Mouse (Mus musculus): Measurements from ENCODE around the gene Dhx30. TPM values are rescaled to one million over a fixed set of nuclear protein-coding genes. Genes with fewer than 3 reads are reported as not detected.
"Not testable (repeated sequence)": the region's sequence is repeated elsewhere in the genome, so short reads cannot be mapped to it uniquely, and the experiment has no call there.

Dhx30 gene
- polyA plus RNA-seq, 1 experiment from 2014 or later: 163 TPM

DNA sequence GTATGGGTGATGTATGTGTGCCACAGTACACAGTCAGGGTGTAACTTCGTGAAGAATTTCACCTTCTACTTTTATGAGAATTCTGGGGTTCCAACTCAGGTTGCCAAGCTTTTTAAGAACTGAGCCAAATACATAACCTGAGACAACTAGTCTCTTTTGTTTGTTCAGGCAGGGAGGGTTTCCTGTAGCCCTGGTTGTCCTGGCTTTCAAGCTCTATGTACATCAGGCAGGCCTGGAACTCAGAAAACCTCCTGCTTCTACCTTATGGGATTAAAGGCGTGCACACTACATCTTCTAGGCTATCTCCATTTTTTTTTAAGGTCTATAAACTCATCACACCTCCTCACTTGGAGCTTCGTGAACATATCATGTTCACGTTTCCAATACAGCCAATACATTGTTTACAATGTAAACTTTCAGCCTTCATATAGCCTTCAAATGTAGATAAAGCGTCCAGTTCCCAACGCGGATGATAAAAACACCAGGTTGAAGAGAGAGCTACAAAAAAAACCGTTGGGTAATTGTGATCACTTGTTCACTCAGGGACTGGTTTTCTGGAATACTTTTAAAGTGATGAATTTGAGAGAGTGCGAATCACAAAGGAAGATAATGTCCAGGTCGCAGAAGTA, 13.4 kb upstream of the Dhx30 start:
- Histone ChIP-seq H3K27ac (replicated peaks) (peak overlapping the region; percentile 94), H3K27me3 (replicated peaks) (no peaks in the 10 kb centered on the region), H3K4me1 (peaks cover 33% of the 10 kb centered on the region), H3K4me3 (replicated peaks) (peak overlapping the region; percentile 96), H3K4me2 (peak overlapping the region; percentile 63), H3K9me3 (replicated peaks) (no peaks in the 10 kb centered on the region), H3K9ac (replicated peaks) (peak overlapping the region; percentile 63), H3K36me3 (peaks cover 3% of the 10 kb centered on the region; the same call in 1 of the 2 replicates)
- 26% methylated on average over 10 of the region's 10 CpGs for WGBS
- ATAC-seq (ENCODE audit: low FRiP score): no peak

DNA sequence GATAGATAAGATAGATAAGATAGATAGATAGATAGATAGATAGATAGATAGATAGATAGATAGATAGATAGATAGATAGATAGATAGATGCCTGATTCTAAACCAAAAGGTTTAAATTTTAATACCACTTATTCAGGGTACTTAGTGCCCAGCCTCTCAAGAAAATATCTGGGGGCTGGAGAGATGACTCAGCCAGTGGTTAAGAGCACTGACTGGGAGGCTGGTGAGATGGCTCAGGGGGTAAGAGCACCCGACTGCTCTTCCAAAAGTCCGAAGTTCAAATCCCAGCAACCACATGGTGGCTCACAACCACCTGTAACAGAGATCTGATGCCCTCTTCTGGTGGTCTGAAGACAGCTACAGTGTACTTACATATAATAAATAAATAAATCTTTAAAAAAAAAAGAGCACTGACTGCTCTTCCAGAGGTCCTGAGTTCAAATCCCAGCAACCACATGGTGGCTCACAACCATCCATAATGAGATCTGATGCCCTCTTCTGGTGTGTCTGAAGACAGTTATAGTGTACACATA, 6.4 kb upstream of the Dhx30 start:
- not testable (repeated sequence) for H3K36me3 ChIP-seq; H3K27ac ChIP-seq (replicated peaks); H3K27me3 ChIP-seq (replicated peaks); H3K9ac ChIP-seq (replicated peaks); H3K9me3 ChIP-seq (replicated peaks); ATAC-seq (ENCODE audit: low FRiP score); H3K4me3 ChIP-seq (replicated peaks); H3K4me2 ChIP-seq; H3K4me1 ChIP-seq
- 58% methylated on average over 2 of the region's 2 CpGs for WGBS

DNA sequence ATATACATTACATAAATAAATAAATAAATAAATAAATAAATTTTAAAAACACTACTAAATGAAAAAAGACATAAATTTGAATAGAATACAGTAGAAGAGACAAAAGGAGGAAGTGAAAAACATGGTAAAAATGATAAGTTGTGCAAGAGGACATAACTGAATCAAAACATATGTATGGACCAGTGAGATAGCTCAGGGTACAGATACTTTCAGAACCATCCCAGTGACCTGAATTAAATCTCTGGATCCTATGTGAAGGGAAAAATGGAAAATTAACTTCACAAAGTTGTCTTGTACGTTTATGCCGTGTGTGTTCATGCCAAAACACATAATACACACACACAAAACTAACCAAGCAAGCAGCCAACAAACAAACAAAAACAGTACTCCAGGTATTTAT, 5.7 kb upstream of the Dhx30 start:
- Histone ChIP-seq H3K4me3 (replicated peaks) (no peak overlapping the region), H3K27ac (replicated peaks) (no peak overlapping the region), H3K9ac (replicated peaks) (no peak overlapping the region), H3K27me3 (replicated peaks) (no peaks in the 10 kb centered on the region), H3K9me3 (replicated peaks) (no peaks in the 10 kb centered on the region), H3K4me2 (no peak overlapping the region), H3K4me1 (peaks cover 10% of the 10 kb centered on the region), H3K36me3 (no peaks in the 10 kb centered on the region)
- WGBS: 88% methylated on average over 2 of the region's 2 CpGs
- no peak for ATAC-seq (ENCODE audit: low FRiP score)

DNA sequence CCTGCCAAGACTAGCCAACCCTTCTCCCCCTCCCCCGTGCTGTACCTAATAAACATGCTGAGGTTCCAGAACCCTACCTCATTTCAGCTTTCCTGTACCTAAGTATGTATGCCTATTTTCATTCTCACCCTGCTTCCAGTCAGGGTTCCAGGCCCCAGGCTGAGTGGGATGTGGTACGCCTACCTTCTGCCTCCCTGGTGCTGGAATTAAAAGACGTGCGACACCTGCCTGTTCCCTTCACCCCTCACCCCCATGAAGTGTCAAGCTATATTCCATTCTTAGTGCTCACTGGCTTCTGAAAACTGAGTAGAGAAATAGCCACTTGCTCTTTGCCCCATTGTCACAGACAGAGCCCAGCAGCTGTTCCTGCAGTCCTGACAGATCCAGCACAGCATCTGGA, 3.8 kb upstream of the Dhx30 start:
- no peak for ATAC-seq (ENCODE audit: low FRiP score)
- Histone ChIP-seq H3K9me3 (replicated peaks) (no peaks in the 10 kb centered on the region), H3K27me3 (replicated peaks) (no peaks in the 10 kb centered on the region), H3K4me3 (replicated peaks) (no peak overlapping the region), H3K9ac (replicated peaks) (no peak overlapping the region), H3K4me1 (peaks cover 15% of the 10 kb centered on the region), H3K36me3 (no peaks in the 10 kb centered on the region), H3K27ac (replicated peaks) (no peak overlapping the region), H3K4me2 (no peak overlapping the region)
- WGBS: 80% methylated on average over 4 of the region's 4 CpGs

DNA sequence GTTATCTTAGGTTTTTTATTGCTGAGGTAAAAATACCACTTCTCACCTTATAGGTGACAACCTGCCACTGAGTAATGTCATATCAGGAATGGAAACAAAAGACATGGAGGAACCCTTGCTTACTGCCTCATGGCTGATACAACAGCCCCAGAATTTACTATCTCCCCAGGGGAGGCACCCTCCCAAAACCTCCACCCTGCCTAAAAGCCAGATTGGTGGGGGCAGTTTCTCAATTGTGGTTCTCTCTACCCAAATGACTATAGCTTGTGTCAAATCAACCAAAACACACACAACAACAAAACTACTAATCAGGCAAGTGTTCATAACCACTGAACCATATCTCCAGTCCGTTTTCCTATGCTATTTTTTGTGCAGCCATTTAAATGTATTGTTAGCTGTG, 619 bp upstream of the Dhx30 start:
- Histone ChIP-seq H3K9ac (replicated peaks) (peak overlapping the region; percentile 86), H3K36me3 (peaks cover 8% of the 10 kb centered on the region; the same call in 1 of the 2 replicates), H3K27me3 (replicated peaks) (no peaks in the 10 kb centered on the region), H3K27ac (replicated peaks) (peak overlapping the region; percentile 97), H3K9me3 (replicated peaks) (no peaks in the 10 kb centered on the region), H3K4me2 (peak overlapping the region; percentile 75), H3K4me1 (peaks cover 23% of the 10 kb centered on the region), H3K4me3 (replicated peaks) (peak overlapping the region; percentile 97)
- WGBS: 58% methylated on average over 1 of the region's 1 CpGs
- no peak for ATAC-seq (ENCODE audit: low FRiP score)

DNA sequence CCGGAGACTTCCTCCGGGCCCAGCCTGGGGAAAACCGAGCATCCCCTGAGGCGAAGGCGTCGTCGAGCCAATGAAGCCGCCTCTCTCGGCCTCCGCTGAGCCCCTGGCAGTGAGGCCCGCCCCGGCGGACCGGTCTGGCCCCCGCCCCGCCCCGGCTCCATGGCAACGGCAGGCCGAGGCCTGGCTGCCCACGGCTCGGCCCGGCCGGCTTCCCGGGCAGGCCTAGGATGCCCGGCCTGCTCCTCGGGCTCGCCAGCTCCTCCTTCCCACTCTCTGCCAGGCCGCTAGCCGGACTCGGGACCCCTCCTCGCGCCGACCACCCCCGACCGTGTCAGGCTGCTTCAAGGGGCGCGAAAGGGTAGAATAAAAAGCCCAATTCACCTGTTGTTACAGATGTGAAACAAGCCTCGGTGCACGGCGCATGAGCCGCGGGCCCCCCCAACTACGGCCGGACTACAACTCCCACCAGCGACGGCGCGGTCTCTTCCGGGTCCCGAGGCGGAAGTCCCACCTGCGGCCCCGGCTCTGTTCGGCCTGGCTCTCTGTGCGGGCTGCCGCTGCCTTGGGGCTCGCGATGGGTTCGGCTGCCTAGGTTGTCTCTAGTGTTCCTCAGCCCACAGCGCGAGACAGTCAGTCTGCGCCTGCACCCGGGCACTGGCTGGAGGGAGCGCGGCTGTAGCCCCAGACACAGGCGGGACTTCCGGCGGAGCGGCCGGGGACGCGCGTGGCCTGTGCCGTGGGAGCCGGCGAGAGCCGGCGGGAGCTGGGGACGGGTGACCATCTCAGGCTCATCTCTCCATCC, 452 bp downstream of the Dhx30 start, which contains the start of gene Smarcc1:
Gene Smarcc1 (plus strand): TSS at position 732 of the 802 bp plus-strand sequence.
- Histone ChIP-seq H3K36me3 (peaks cover 19% of the 10 kb centered on the region), H3K9me3 (replicated peaks) (no peaks in the 10 kb centered on the region), H3K27me3 (replicated peaks) (no peaks in the 10 kb centered on the region), H3K27ac (replicated peaks) (peak within 1 kb of the TSS; percentile 97), H3K4me2 (peak within 1 kb of the TSS; percentile 75), H3K9ac (replicated peaks) (peak within 1 kb of the TSS; percentile 86), H3K4me3 (replicated peaks) (peak within 1 kb of the TSS; percentile 97), H3K4me1 (peaks cover 23% of the 10 kb centered on the region)
- WGBS: under 1% methylated on average over 76 of the region's 79 CpGs
- peak; percentile 96 for ATAC-seq (ENCODE audit: low FRiP score)

DNA sequence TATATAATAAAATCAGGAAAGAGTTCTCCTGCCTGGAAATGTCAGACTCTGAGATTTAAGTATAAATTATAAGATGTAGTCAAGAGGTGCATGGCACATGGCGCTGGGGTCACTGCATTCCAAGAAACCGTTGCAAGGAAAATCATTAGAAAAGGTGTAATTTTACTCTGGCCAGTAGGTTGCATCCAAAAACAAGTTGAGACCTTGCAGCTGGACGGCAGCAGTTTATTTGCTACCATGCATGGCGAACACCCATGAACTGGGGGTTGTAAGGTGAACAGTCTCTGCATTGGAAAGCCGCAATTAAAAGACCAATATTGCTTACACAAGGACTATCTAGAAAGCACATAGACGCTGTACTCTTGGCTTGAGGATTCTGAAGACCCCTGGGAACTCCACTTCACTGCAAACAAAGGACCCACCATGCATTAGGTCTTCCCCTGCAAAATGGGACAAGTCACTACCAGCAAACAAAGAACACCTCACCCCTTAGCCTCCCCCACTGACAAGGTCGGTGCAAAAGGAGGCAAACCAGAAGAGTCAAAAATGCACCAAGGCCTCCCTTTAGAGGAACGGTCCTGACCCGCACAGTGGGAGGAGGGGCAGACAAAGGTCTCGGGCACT, 1.2 kb downstream of the Dhx30 start:
- 6% methylated on average over 10 of the region's 10 CpGs for WGBS
- H3K4me3 ChIP-seq (replicated peaks): peak overlapping the region; percentile 97
- ATAC-seq (ENCODE audit: low FRiP score): no peak
- H3K4me2 ChIP-seq: peak overlapping the region; percentile 75
- peak overlapping the region; percentile 97 for H3K27ac ChIP-seq (replicated peaks)
- H3K4me1 ChIP-seq: peaks cover 23% of the 10 kb centered on the region
- peak overlapping the region; percentile 86 for H3K9ac ChIP-seq (replicated peaks)
- peaks cover 25% of the 10 kb centered on the region for H3K36me3 ChIP-seq
- no peaks in the 10 kb centered on the region for H3K9me3 ChIP-seq (replicated peaks)
- no peaks in the 10 kb centered on the region for H3K27me3 ChIP-seq (replicated peaks)

DNA sequence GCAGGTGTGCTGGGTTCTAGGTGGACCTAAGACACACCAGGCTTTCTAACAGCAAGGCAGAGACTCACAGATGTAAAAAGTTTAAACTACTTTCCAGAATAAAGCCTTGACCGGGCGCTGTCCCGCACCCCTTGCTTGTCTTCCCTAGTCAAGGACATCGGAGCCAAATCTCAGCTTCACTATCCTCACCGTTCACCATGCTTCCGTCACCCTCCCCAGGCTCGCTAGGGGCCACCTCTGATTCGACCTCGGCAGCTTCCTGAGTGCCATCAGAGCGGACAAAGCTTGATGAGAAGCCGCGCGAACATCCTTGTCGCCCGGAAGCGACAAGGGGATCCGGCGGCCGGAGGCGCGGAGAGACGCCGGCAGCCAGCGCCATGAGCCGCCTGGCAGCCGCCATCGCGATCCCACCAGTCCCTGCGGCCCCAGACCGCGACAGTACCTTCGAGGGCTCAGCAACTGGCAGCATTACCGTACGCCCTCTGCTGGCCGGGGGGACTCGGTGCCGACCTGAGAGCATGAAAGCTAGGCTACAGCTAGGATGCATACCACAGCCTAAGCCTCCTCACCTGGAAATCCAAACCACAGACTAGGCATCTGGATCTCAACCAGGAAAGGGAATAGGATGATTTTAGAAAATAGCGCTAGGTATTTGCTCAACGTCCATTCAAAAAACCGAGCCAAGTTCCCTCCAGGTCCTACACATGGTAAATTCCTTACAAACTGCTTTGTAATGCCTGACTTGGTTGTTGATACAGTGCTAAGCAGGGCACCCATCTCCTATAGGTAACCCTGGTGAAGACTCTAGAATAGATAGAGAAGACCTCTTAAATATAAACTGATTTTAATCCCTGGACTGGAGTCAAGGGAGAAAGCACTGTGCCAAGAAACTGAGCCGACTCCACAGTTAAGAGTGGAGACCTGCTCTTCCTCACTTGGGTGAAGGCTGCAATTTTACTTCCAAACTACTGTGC, 16.7 kb downstream of the Dhx30 start:
- H3K27me3 ChIP-seq (replicated peaks): no peaks in the 10 kb centered on the region
- H3K27ac ChIP-seq (replicated peaks): peak overlapping the region; percentile 62
- no peaks in the 10 kb centered on the region for H3K9me3 ChIP-seq (replicated peaks)
- peak overlapping the region; percentile 95 for H3K4me3 ChIP-seq (replicated peaks)
- peak overlapping the region; percentile 87 for H3K9ac ChIP-seq (replicated peaks)
- WGBS: 3% methylated on average over 41 of the region's 41 CpGs
- H3K4me2 ChIP-seq: peak overlapping the region; percentile 79
- peaks cover 11% of the 10 kb centered on the region for H3K4me1 ChIP-seq
- H3K36me3 ChIP-seq: peaks cover 77% of the 10 kb centered on the region
- ATAC-seq (ENCODE audit: low FRiP score): peak; percentile 95

DNA sequence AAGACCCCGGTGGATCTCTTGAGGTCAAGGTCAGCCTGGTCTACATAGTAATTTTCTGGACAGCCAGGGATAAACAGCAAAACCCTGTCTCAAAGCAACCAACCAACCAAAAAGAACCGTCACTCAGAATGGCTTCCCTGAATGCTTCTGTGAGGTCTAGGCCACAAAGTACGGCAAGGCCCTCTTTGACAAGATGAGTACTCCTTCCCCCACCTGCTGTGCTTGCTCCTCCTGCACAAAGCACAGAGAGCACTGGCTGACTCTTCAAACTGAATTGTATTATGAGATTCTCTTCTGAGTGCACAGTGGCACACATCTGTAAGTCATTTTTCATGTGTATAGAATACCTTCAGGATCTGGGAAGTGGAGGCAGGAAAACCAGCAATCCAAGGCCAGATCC, 19.8 kb downstream of the Dhx30 start:
- WGBS: 88% methylated on average over 3 of the region's 3 CpGs
- H3K9ac ChIP-seq (replicated peaks): no peak overlapping the region
- no peaks in the 10 kb centered on the region for H3K9me3 ChIP-seq (replicated peaks)
- H3K27me3 ChIP-seq (replicated peaks): no peaks in the 10 kb centered on the region
- ATAC-seq (ENCODE audit: low FRiP score): no peak
- H3K4me1 ChIP-seq: peaks cover 11% of the 10 kb centered on the region
- no peak overlapping the region for H3K4me2 ChIP-seq
- H3K36me3 ChIP-seq: peaks cover 72% of the 10 kb centered on the region
- H3K4me3 ChIP-seq (replicated peaks): no peak overlapping the region
- no peak overlapping the region for H3K27ac ChIP-seq (replicated peaks)

DNA sequence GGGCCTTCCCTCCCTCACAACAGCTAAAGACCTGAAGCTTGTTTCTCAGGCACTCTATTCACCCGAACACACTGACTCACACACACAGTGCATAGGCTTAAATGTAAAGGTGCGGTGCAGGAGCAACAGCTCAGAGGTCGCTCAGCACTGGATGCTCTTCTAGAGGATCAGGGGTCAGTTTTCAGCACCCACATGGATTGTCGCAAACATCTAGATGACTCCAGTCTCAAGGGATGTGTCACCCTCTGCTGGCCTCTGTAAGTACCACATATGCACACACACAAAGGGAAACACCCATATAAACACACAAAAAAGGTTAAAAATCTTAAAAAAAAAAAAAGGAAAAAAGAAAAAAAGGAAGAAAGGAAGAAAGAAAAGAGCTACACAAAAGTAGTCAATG, 22.9 kb downstream of the Dhx30 start:
- no peak overlapping the region for H3K4me3 ChIP-seq (replicated peaks)
- WGBS: 93% methylated on average over 4 of the region's 4 CpGs
- H3K27me3 ChIP-seq (replicated peaks): no peaks in the 10 kb centered on the region
- ATAC-seq (ENCODE audit: low FRiP score): no peak
- H3K4me1 ChIP-seq: peaks cover under 1% of the 10 kb centered on the region; the same call in 1 of the 2 replicates
- H3K9ac ChIP-seq (replicated peaks): no peak overlapping the region
- no peaks in the 10 kb centered on the region for H3K9me3 ChIP-seq (replicated peaks)
- H3K36me3 ChIP-seq: peaks cover 88% of the 10 kb centered on the region
- H3K27ac ChIP-seq (replicated peaks): no peak overlapping the region
- H3K4me2 ChIP-seq: no peak overlapping the region

DNA sequence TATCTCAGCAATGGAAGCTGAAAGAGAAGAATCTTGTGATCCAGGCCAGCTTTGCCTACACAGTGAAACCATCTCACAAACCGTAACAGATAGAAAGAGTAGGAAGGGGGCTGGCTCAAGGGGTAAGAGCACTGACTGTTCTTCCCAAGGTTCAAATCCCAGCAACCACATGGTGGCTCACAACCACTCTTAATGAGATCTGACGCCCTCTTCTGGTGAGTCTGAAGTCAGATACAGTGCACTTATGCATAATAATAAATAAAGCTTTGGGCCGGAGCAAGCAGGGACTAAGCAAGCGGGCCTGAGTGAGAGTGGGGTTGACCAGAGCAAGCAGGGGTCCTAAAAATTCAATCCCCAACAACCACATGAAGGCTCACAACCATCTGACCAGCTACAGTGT, 24.3 kb downstream of the Dhx30 start:
- Histone ChIP-seq H3K9ac (replicated peaks) (no peak overlapping the region), H3K4me2 (no peak overlapping the region), H3K4me3 (replicated peaks) (no peak overlapping the region), H3K27me3 (replicated peaks) (no peaks in the 10 kb centered on the region), H3K4me1 (no peaks in the 10 kb centered on the region), H3K27ac (replicated peaks) (no peak overlapping the region), H3K36me3 (peaks cover 88% of the 10 kb centered on the region), H3K9me3 (replicated peaks) (no peaks in the 10 kb centered on the region)
- WGBS: 91% methylated on average over 4 of the region's 4 CpGs
- no peak for ATAC-seq (ENCODE audit: low FRiP score)

All from neural tube, embryonic 15.5 days (tissue).